Mouse (Mus musculus): Measurements from ENCODE around the gene Met. TPM values are rescaled to one million over a fixed set of nuclear protein-coding genes. Genes with fewer than 3 reads are reported as not detected.

Gene Met
- polyA plus RNA-seq, 1 experiment from 2014 or later, result 4.9 TPM

DNA sequence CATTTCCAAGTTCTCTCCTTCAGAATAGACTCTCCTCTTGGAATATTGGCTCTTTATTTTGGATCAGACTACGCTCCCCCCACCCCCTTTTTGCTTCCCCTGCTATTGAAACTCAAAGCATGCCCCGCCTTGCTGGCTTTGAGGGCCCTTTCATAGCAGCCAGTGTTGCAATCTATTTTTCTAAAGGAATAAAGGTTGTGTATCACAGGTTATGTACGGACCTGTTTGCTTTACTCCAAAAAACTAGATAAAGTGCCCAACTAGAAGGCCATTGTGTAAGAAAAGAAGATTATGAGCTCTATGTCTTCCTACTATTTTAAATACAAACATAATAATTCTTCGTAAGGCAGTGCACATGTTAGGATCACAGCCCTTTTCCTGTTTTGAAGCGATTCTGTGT is 5.4 kb downstream of the Met start:
- Histone ChIP-seq H3K27me3 (peaks cover 19% of the 10 kb centered on the region; the same call in 1 of the 2 replicates), H3K4me2 (replicated peaks) (no peak overlapping the region), H3K9me3 (no peaks in the 10 kb centered on the region), H3K4me1 (no peaks in the 10 kb centered on the region), H3K36me3 (no peaks in the 10 kb centered on the region), H3K27ac (no peak overlapping the region), H3K4me3 (no peak overlapping the region), H3K9ac (no peak overlapping the region)
- no peak for ATAC-seq (ENCODE audit: insufficient number of reproducible peaks, insufficient read depth, low FRiP score, low TSS enrichment)
- 79% methylated on average over 5 of the region's 5 CpGs for WGBS

DNA sequence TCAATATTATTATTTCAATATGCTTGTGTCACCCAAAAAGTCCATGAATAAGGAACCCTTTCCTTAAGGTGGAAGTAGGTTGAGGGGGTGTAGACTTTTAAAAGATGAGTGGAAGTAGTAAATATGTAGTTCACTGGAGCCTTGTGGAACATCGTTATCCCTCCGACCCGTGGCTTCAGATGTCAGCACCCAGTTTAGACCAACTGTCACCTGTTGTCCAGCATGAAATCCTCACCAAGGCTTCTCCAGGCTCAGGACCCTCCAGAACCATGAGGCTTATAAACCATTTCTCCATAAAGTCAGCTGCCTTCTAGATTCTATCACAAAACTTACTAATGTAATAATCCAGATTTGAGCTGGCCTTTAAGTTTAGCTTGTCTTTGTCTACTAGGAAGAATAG is 9.5 kb downstream of the Met start:
- no peaks in the 10 kb centered on the region for H3K9me3 ChIP-seq
- no peak overlapping the region for H3K4me3 ChIP-seq
- H3K4me2 ChIP-seq (replicated peaks), result no peak overlapping the region
- no peak overlapping the region for H3K9ac ChIP-seq
- ATAC-seq (ENCODE audit: insufficient number of reproducible peaks, insufficient read depth, low FRiP score, low TSS enrichment), result no peak
- H3K36me3 ChIP-seq, result no peaks in the 10 kb centered on the region
- H3K27ac ChIP-seq, result no peak overlapping the region
- 90% methylated on average over 3 of the region's 3 CpGs for WGBS
- no peaks in the 10 kb centered on the region for H3K27me3 ChIP-seq
- no peaks in the 10 kb centered on the region for H3K4me1 ChIP-seq

DNA sequence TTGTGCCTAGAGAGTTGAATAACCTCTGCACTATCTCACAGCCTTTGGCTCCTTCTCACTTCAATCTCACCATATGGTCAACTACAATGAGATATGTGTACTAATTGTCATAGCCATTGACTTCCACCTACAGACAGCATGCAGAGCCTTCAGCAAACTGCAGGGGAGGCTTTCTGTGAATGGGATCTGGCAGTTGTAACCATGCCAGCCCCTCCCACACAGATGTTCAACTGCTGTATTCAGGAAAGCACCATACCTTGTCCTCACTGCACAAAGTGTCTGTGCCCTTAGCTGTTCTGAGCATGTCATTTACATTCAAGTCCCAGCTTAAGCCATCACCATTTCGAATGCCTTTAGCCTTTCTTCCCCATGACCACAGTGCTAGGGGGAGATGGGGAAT is 14.2 kb downstream of the Met start:
- Histone ChIP-seq H3K4me1 (no peaks in the 10 kb centered on the region), H3K4me2 (replicated peaks) (no peak overlapping the region)
- 77% methylated on average over 1 of the region's 1 CpGs for WGBS

DNA sequence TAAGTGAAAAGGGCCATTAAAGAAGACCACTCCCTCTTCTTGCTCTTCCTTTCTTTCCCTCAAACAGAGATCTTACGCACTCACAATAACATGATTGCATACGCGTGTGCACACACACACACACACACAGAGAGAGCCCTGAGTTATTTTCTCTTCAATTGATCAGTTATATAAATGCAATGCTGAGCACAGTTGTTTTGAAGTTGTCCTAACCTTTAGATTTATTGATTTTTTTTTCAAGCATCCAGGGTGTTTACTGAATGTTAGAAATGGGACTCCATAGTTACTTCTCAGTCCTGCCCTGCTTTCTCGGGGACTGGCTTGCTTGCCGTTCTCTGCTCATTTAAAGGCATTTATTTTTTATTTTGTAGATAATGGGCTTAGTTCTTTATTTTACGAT is 14.7 kb downstream of the Met start:
- ATAC-seq (ENCODE audit: insufficient number of reproducible peaks, insufficient read depth, low FRiP score, low TSS enrichment), result no peak
- 91% methylated on average over 6 of the region's 6 CpGs for WGBS
- no peak overlapping the region for H3K27ac ChIP-seq

More for the DNA sequence above, 14.2 kb downstream of the Met start:
- H3K27ac ChIP-seq, result no peak overlapping the region
- H3K27me3 ChIP-seq, result no peaks in the 10 kb centered on the region
- no peaks in the 10 kb centered on the region for H3K9me3 ChIP-seq
- no peak overlapping the region for H3K4me3 ChIP-seq
- ATAC-seq (ENCODE audit: insufficient number of reproducible peaks, insufficient read depth, low FRiP score, low TSS enrichment), result no peak
- no peak overlapping the region for H3K9ac ChIP-seq
- H3K36me3 ChIP-seq, result no peaks in the 10 kb centered on the region

DNA sequence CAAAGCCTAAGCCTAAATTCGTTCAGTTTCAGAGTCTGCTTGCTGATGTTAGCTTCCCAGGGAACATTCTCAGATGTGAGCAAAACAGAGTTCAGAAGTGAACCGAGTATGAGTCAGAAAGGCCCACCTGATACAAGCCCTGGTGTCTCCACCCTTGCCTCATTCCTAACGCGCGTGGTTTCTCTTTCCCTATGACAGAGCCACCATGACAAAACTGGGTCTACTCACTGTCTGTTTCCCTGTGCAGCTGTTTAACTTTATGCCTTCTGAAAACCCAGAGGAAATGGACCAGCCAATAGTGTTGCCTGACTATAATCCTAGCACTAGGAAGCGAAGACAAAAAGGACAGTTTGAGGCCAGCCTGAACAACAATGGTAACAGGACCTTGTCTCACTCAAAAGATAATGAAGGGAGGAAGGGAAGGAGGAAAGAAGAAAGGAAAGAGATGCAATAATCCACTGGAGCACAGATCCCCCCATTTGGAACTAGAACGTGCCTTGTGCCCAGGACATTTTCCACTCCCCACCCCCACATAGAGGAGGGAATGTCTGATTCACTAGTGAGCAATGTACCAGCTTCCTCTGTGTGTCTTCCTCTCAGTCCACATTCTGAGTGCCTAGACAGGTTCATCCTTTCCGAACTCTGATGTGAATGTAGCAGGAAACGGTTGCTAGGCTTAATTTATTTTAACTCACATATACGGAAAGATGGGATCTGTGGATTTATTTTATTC is 15.4 kb downstream of the Met start:
- Histone ChIP-seq H3K9ac (no peak overlapping the region), H3K9me3 (no peaks in the 10 kb centered on the region), H3K4me3 (no peak overlapping the region), H3K27ac (no peak overlapping the region), H3K4me1 (no peaks in the 10 kb centered on the region), H3K27me3 (no peaks in the 10 kb centered on the region), H3K4me2 (replicated peaks) (no peak overlapping the region), H3K36me3 (no peaks in the 10 kb centered on the region)
- 76% methylated on average over 10 of the region's 10 CpGs for whole genome bisulfite sequencing
- ATAC-seq (ENCODE audit: insufficient number of reproducible peaks, insufficient read depth, low FRiP score, low TSS enrichment), result no peak

More for the DNA sequence above, 14.7 kb downstream of the Met start:
- no peak overlapping the region for H3K4me2 ChIP-seq (replicated peaks)
- no peaks in the 10 kb centered on the region for H3K36me3 ChIP-seq
- no peak overlapping the region for H3K4me3 ChIP-seq
- H3K4me1 ChIP-seq, result no peaks in the 10 kb centered on the region
- H3K27me3 ChIP-seq, result no peaks in the 10 kb centered on the region
- H3K9me3 ChIP-seq, result no peaks in the 10 kb centered on the region
- H3K9ac ChIP-seq, result no peak overlapping the region

DNA sequence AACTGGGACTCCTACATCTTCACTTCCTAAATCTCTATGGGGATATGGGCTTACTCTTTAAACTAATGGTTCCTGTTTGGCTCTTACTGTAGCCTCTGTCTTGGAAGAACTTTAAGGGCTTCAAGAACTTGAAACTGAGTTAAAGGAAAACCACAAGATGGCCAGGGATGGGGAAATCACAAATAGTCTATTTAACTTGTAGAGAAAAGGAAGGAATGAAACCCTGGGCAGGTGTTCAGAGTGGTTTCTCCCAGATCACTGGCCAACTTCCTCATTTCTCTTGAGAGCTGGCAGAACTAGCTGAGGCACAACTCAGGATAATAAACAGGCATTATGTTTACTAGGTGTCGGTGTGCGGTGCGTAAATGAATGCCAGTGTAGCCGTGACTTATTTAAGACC is 17.5 kb downstream of the Met start:
- 89% methylated on average over 4 of the region's 4 CpGs for WGBS
- Histone ChIP-seq H3K9me3 (no peaks in the 10 kb centered on the region), H3K9ac (no peak overlapping the region), H3K4me2 (replicated peaks) (no peak overlapping the region), H3K4me1 (no peaks in the 10 kb centered on the region), H3K27me3 (no peaks in the 10 kb centered on the region), H3K4me3 (no peak overlapping the region), H3K27ac (no peak overlapping the region), H3K36me3 (no peaks in the 10 kb centered on the region)
- ATAC-seq (ENCODE audit: insufficient number of reproducible peaks, insufficient read depth, low FRiP score, low TSS enrichment), result no peak

DNA sequence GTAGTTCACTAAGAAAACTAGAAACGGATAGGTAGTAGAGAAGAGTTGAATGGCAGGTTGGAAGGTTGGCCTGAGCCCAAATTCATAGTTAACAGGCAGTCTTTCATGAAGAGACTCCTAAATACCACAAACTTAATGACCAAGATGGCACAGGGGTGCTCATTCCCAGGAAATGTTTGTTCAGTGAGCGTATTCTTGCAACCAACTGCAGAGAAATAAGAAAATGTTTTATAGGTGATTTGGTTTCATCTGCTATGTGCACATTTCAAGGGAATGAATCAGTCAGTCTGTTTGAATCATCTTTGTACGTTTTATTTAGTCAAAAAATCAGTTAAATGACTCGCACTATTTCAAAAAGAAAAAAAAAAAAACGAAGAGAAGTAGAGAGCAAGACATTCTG is 21.6 kb downstream of the Met start:
- Histone ChIP-seq H3K9ac (no peak overlapping the region), H3K27ac (no peak overlapping the region), H3K4me2 (replicated peaks) (no peak overlapping the region), H3K9me3 (no peaks in the 10 kb centered on the region), H3K27me3 (no peaks in the 10 kb centered on the region), H3K4me3 (no peak overlapping the region), H3K36me3 (no peaks in the 10 kb centered on the region), H3K4me1 (no peaks in the 10 kb centered on the region)
- WGBS, result 87% methylated on average over 5 of the region's 5 CpGs
- ATAC-seq (ENCODE audit: insufficient number of reproducible peaks, insufficient read depth, low FRiP score, low TSS enrichment), result no peak

DNA sequence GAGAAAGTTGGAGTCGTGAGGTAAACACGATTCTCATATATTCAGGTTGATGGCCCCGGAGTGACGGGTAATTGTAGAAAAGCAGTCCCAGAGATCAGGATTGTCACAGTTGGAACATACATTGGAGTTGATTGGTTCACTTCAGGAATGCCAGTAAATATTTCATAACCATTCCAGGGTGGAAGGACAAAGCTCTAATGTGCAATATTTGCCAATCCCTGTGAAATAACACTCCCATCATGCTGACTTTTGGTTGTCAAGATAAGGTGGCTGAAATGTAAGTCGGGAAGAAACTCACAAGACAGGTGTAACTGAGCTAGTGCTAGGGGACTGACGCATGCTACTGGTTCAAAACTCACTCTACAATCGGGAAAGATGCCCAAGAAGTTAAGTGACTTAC is 22.2 kb downstream of the Met start:
- Histone ChIP-seq H3K9ac (no peak overlapping the region), H3K27ac (no peak overlapping the region), H3K4me3 (no peak overlapping the region), H3K9me3 (no peaks in the 10 kb centered on the region), H3K4me1 (no peaks in the 10 kb centered on the region), H3K27me3 (no peaks in the 10 kb centered on the region), H3K4me2 (replicated peaks) (no peak overlapping the region), H3K36me3 (no peaks in the 10 kb centered on the region)
- no peak for ATAC-seq (ENCODE audit: insufficient number of reproducible peaks, insufficient read depth, low FRiP score, low TSS enrichment)
- WGBS, result 91% methylated on average over 7 of the region's 7 CpGs

DNA sequence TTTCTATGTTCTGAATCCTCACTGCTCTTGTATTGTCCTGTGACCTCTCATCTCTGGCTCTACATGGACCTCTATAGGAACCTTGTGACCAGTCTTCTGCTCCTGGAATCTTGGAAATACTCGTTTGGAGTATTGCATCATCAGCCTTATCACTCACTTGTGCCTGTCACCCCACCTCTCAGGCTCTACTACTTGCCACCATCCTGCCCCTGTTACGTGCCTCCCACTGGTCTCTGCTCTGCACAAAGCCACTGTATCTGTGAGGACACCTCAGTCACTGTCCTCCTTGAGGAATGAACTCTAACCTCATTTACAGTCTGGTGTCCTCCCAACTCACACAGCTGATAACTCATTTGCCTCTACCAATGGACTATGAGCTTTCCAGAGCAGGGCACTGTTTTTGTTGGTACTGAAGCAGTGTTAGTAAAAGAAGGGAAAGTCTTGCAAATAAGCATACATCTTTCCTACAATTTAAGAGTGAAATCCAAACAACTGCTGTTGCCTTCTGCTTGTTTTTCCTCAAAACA is 24.8 kb downstream of the Met start:
- H3K9me3 ChIP-seq, result no peaks in the 10 kb centered on the region
- 72% methylated on average over 2 of the region's 2 CpGs for WGBS

DNA sequence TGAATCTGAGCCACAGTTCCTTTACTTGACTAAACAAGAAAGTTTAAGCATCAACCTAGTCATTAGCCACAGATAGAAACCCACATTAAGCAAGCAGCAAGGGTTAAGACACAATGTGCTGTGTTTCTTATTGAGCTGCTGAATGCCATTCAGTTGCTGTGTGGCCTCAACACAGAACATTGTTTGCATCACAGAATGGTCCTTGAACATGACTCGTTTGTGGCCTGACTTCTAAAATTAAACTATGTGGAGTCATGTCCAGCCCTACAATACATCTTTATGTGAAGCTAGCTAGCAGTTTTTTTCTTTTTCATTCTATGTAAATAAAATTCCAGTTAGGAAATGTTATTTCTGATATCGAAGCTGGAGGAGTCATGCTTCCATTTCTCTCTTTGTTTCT is 27.2 kb downstream of the Met start:
- Histone ChIP-seq H3K4me1 (no peaks in the 10 kb centered on the region), H3K4me2 (replicated peaks) (no peak overlapping the region), H3K27ac (no peak overlapping the region), H3K4me3 (no peak overlapping the region), H3K9ac (no peak overlapping the region), H3K36me3 (no peaks in the 10 kb centered on the region), H3K9me3 (no peaks in the 10 kb centered on the region), H3K27me3 (no peaks in the 10 kb centered on the region)
- no peak for ATAC-seq (ENCODE audit: insufficient number of reproducible peaks, insufficient read depth, low FRiP score, low TSS enrichment)
- 73% methylated on average over 2 of the region's 2 CpGs for WGBS

More for the DNA sequence above, 24.8 kb downstream of the Met start:
- no peak overlapping the region for H3K4me3 ChIP-seq
- no peaks in the 10 kb centered on the region for H3K36me3 ChIP-seq
- no peak for ATAC-seq (ENCODE audit: insufficient number of reproducible peaks, insufficient read depth, low FRiP score, low TSS enrichment)
- no peak overlapping the region for H3K4me2 ChIP-seq (replicated peaks)
- no peak overlapping the region for H3K27ac ChIP-seq
- no peaks in the 10 kb centered on the region for H3K27me3 ChIP-seq
- H3K9ac ChIP-seq, result no peak overlapping the region
- H3K4me1 ChIP-seq, result no peaks in the 10 kb centered on the region

DNA sequence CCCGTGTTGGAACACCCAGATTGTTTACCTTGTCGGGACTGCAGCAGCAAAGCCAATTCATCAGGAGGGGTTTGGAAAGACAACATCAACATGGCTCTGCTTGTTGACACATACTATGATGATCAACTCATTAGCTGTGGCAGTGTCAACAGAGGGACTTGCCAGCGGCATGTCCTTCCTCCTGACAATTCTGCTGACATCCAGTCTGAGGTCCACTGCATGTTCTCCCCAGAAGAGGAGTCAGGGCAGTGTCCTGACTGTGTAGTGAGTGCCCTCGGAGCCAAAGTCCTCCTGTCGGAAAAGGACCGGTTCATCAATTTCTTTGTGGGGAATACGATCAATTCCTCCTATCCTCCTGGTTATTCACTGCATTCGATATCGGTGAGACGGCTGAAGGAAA is 27.9 kb downstream of the Met start:
- Histone ChIP-seq H3K27ac (no peak overlapping the region), H3K4me3 (no peak overlapping the region), H3K9me3 (no peaks in the 10 kb centered on the region), H3K4me2 (replicated peaks) (no peak overlapping the region), H3K27me3 (no peaks in the 10 kb centered on the region), H3K36me3 (no peaks in the 10 kb centered on the region), H3K9ac (no peak overlapping the region), H3K4me1 (no peaks in the 10 kb centered on the region)
- no peak for ATAC-seq (ENCODE audit: insufficient number of reproducible peaks, insufficient read depth, low FRiP score, low TSS enrichment)
- 91% methylated on average over 10 of the region's 10 CpGs for WGBS

DNA sequence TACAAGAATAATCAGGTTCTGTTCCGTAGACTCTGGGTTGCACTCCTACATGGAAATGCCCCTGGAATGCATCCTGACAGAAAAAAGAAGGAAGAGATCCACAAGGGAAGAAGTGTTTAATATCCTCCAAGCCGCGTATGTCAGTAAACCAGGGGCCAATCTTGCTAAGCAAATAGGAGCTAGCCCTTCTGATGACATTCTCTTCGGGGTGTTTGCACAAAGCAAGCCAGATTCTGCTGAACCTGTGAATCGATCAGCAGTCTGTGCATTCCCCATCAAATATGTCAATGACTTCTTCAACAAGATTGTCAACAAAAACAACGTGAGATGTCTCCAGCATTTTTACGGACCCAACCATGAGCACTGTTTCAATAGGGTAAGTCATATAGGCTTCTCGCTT is 28.5 kb downstream of the Met start:
- no peaks in the 10 kb centered on the region for H3K36me3 ChIP-seq
- H3K27me3 ChIP-seq, result no peaks in the 10 kb centered on the region
- no peak overlapping the region for H3K4me2 ChIP-seq (replicated peaks)
- no peak overlapping the region for H3K4me3 ChIP-seq
- no peak overlapping the region for H3K27ac ChIP-seq
- no peak for ATAC-seq (ENCODE audit: insufficient number of reproducible peaks, insufficient read depth, low FRiP score, low TSS enrichment)
- no peaks in the 10 kb centered on the region for H3K9me3 ChIP-seq
- 0 out of 2 replicates have a peak, but pooled peaks cover 5% of the 10 kb centered on the region for H3K4me1 ChIP-seq
- no peak overlapping the region for H3K9ac ChIP-seq
- WGBS, result 89% methylated on average over 8 of the region's 8 CpGs
